Mouse (Mus musculus) skeletal muscle tissue, adult 2 months (tissue): ENCODE measurements around the gene Prpf38b.

Source experiments
- DNase-seq: peaks from one replicate; pipeline ENCODE4 v3.0.0-alpha.2; 2012; ENCODE audit warnings: low read depth, low spot score

Gene Prpf38b

DNA sequence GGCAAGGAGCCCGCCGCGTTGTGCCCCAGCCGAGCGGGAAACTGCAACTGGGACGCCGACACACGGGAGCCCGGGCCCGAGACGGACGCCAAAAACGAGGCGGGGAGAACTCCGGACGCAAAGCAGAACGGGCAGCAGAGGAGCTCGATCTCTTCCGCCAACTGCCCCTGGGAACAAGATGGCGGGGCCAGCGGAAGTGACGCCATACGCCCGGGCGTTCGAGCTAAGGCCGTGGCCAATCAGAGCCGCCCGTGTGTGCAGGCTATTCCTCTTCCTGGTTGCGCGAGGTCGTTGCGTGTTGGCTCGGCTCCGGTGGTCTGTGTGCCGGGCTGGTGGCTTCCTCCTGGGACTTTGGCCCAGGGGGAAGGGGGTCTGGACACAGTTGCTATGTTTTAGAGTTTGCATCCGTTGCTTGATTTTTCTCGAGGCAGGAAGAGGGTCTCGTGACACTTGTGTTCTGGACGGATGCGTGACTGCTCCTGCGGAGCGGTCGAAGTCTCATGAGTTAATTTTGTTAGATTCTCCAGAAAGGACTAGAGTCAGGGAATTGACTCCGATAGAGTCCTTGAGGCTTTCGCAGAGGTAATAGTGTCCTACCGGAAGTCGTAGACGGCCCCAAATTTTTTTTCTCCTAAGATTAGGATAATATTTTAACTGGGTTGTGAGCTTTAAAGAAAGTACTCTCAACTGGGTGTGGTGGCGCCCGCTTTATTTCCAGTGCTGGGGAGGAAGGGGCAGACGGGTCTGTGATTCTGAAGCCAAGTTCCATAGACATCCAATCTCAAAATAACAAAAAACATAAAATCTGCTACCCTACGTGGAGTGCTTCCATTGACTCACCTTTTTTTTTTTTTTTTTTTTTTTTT is at the start of gene Prpf38b:
Gene Prpf38b, minus strand, starts transcription at position 180 of the 866 bp plus-strand sequence.
- DNase-seq = peak; percentile 94

DNA sequence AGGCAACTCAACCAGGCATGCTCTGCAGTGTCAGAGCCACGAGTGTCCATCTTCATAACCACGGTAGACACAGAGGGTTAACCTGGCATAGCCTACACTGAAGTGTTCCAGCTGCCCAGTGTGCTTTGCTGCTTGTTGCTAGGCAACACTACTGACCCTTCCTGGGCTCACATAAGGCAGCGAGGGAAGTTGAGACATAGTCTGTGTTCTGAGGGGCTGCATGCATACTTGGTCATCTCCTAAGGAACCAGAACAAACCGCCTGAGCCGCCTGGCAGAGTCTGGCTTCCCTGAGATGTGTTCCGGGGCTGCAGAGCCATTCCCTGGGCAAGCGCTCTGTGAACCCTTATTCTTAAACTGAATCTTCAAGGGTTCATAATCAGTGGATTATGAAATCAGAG is 49.7 kb upstream of the Prpf38b start:
- no peak for DNase-seq

DNA sequence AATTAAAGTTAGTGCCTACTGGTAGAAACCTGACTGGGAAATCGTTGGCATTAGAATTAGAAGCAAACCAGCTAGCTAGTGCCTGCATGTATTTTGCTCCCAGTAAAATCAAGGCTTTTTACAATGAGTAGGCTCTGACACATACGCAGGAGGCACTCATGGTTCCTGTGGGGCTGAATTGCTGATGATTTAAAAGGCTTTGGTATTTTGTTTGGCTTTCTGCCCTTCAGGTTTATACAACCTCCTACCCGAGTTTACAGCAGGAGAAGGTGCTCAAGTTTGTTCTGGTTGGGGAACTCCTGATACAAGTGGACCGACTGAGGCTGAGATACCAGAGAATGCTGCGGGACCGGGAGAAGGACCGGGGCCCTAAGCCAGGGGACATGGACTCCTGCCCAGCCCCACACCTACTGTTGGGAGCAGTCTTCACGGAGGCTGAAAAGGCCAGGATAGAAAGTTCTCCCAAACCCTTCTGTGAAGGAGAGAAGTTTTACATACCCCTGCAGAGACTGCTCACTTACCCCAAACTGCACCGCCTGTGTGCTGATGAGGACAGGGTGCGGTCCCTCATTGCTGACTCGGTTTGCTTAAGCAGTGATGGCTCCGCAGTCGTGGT is 48.3 kb upstream of the Prpf38b start:
- DNase-seq = no peak

DNA sequence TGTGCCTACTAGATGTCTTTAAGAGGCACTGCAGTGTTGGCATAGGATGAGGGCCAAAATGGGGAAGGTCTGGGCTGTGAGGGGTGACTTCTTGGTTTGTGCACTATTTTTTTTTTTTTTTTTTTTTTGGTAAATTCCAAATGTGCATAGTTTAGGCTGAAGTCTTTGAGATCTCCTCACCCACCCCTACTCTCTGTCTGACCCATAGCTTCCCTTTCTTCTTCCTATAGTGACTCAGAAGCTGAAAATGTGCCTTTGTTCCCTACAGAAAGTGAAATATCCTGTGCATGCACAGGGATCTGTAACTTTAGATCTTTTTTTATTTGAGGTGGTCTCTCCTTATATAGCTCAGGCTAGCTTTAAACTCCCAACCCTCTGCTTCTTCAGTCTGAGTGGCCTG is 46.4 kb upstream of the Prpf38b start:
- DNase-seq = no peak

DNA sequence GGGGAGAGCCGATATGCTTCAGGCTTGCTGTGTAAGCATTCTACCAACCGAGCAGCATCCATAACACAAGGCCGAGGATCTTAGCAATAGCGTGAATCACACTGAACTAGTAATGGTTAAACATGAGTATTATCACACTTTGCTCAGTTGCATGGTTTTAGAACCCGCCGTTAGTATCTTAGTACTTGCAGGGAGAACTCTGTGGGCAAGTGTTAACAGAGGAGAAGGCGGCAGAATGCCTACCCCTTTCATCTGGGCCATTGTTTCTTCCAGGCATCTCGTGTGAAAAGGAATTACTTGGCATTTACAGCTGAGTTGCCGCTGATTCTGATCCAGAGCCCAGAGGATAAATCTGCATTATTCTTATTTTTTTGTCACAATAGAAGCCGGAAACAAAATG is 29.5 kb upstream of the Prpf38b start:
- no peak for DNase-seq

DNA sequence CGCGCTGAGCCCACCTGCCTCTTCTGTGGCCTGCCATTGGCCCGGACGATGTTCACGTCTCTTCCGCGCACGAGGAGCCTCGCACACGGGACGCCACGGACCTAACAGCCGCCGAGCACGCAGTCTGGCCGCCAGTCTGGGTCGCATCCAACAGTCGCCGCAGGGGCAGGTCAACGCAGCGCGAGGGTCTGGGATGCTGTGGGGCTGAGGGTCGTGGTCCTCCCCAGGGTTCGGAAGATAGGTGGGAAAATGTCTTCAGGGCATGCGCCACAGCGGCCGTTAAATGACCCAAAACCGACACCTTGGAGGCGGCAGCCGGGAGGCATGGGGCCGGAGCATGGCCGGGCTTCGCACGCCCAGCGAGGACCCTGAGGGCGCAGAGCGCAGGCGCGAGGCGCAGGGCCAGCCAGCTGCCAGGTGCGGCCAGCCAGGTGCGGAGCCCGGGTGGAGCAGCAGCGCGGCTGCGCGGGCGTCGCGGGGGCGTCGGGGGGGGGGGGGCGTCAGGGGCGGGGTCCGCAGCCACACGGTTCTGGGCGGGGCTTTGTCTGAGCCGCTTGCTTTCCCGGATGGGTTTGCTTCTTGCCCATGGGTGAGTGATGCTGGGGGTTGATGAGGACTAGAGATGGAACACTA is 28.6 kb upstream of the Prpf38b start, which contains the start of gene Gm9857:
Gene Gm9857, minus strand, starts transcription at position 445 of the 633 bp plus-strand sequence.
- DNase-seq = no peak

DNA sequence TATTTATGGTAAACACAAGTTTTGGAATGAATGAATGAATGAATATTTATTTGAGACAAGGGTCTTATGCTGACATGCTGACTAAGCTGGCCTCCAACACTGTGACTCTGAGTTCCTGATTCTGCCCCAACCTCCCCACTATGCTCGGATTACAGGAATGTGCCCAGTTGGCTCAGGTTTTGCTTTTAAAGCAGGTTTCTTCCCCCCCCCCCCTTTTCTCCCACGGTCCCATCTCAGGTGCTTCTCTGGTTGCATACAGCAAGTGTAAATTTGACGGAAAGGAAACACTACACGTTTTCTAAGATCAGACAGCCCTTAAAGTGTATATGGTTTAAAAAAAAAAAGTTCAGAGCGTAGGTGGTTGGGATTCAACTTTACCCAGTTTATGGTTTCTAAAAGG is 28.0 kb upstream of the Prpf38b start, which contains the start of gene Henmt1:
Gene Henmt1, plus strand, starts transcription at position 301 of the 400 bp plus-strand sequence.
- DNase-seq = no peak

DNA sequence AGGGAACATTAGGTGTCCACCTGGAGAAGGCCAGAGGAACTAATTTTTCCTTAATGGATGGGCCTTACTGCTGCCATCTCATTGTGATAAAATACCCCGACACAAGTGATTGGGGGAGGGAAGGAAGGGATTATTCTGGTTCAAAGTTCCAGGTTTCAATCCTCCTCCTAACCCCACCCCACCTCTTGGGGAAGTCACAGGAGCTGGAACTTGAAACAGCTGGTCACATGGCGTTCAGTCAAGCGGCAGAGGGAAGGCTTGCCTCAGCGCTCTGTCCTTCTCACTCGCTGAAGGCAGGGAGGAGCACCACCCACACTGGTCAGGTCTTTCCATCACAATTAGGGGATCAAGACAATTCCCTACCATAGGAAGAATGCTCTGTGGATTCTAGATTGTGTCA is 27.2 kb upstream of the Prpf38b start:
- DNase-seq = no peak

DNA sequence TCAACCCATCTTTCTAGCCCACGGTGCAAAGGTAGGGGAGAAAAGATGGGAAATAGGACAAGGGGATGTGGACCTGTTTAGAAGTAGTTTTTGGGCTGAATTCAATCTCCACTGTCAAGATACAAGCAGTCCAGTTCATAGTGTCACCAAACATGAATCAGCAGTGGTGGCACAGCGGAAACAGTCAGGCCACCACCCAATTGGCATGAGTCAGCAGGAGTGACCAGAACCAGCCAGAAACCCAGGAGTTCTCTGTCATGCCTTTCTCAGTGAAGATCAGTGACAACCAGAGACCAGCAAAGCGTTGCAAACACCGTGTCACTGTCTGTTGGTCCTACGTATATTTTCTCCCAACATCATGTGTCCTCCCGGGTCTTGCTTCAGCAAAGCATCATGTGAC is 22.0 kb upstream of the Prpf38b start:
- DNase-seq = no peak

DNA sequence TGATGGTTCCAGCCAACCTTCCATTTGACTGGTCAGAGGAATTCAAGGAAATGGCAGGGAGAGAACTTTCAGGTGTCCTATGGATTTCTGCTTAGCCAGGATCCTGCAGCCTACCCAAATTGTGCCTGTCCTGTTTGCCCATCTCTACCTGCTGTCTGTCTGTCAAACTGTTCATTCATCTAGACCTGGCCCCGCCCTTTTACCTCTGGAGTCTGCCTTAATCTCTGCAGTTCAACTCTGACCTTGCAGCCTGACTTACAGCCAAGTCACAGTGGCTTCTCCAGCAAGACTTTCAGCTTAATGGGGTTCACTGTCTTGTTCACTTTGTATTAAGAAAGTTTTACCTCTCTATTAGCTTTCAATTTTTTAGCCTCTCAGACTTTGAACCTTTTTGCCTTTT is 14.8 kb upstream of the Prpf38b start:
- DNase-seq = no peak

DNA sequence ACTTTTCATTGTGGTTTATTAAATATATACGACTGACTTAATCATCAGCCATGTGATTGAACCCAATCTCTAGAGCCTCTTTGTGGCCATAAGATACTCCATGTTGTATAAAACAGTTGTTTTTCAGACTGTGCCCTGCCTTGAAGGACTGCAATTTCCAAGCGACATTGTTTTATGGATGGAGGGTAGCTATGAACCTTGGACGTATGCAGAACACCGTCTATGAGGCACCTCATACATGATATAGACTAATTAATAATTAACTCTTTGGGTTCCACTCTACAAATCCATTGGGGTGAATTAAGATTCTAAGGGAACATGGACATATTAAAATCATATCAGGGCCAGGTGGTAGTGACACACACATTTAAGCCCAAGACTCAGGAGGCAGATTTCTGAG is 14.2 kb upstream of the Prpf38b start:
- DNase-seq = no peak

DNA sequence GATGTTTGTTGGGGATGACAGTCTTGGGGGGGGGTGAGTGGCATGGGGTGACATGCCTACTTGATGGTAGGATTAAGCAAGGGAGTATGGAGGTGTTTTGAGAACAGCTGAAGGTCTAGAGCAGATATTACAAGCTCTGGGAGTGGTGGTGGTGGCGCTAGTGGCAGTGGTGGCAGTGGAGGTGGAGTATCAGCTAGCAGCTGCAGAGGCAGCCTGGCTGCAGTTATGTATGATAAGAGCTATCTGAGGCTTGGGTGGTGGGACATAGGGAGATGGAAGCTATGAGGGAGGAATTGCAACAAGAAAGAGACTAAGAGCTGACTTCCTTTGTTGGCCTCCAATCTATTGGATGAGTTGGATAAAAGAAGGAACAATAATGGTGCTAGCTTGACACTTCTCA is 10.3 kb upstream of the Prpf38b start:
- DNase-seq = no peak

DNA sequence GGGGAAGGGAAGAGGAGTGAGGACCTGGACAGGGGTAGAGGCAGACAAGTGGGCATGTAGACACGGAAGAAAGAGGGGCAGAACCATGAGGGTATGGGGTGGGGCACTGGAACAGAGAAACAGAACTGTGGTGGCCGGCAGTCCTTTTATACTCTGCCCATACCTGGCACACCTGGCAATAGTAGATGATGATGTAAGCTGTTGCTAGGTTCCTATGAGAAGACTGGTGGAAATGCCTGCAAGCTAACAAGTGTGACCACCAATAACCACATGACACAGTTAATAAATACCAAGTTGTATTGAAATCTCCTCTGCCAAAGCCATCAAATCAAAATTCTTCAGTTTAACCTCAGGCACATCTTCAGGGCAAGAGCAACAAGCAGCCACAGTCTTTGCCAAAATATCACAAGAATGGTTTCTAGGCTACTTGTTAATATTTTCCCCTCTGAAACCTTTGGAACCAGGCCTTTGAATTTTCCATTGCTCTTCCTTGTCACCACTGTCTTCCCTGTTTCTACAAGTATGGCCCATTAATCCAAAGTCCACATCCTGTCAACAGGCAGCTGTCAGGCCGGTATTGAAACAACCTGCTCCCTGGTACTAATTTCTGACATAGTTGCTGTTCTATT is 9.0 kb upstream of the Prpf38b start:
- DNase-seq = no peak

DNA sequence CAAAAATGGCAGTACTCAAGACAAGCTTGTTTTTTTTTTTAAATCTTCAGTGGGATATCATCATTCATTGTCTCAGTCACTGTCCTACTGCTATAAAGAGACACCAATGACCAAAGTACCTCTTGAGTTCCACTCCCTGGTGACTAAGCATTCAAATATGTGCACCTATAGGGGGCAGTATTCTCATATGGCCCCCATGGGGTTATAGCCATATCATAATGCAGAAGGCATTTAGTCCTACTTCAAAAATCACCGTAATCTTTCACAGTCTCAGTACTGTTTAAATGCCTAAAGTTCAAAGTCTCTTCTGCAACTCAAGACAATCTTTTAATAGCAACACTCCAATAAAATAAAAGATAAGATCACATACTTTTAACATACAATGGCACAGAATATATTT is 7.3 kb upstream of the Prpf38b start:
- no peak for DNase-seq

DNA sequence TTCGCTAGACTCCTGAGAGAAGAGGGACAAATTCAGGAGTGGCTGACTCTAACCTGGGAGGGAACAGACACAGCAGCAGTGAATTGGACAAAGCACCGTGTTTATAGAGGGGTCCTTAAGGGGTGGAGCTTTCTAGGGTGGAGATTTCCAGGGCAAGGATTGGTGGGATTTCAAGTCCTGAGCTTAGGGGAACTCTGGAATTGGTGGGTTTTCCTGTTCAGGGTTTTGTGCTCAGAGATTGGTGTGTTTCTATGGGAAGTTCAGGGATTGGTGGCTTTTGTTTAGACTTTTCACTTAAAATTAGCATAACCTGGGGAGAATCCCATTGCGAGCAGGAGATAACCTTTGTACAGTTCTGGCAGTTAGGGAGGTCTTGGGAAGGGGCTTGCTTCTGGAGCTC is 6.5 kb upstream of the Prpf38b start:
- no peak for DNase-seq

DNA sequence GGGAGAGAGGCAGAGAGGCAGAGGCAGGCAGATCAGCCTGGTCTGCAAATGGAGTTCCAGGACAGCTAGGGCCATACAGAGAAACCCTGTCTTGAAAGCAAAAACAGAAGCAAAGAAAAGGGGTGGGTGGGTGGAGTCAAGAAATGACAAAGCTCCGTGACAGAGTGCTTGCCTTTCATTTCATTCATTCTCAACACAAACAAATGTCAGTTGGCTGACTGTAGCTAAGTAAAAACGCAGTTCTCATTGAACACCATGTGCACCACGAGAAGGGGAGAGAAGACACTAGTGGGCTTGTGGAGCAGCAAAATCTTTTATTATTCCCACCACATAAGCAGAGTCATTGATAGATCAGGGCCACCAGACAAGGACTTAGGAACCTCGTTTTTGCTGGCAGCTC is 5.3 kb upstream of the Prpf38b start:
- no peak for DNase-seq

DNA sequence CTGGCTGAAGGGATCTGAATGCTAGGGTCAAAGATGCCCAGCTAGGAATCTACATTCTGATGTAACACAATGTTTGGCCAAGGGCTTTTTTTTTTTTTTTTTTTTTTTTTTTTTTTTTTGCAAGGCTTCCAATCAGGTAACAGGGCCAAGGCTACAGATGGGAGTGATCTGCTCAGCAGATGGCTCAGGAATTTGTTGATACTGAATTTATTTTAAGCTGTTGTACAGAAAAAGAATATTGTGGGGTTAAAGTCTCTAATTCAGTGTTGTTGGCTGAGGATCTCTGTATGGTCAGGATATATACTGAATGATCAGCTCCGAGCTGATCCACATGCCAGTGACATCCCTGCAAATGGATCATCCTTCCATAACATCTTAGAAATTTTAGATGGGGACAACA is 4.5 kb upstream of the Prpf38b start:
- no peak for DNase-seq

DNA sequence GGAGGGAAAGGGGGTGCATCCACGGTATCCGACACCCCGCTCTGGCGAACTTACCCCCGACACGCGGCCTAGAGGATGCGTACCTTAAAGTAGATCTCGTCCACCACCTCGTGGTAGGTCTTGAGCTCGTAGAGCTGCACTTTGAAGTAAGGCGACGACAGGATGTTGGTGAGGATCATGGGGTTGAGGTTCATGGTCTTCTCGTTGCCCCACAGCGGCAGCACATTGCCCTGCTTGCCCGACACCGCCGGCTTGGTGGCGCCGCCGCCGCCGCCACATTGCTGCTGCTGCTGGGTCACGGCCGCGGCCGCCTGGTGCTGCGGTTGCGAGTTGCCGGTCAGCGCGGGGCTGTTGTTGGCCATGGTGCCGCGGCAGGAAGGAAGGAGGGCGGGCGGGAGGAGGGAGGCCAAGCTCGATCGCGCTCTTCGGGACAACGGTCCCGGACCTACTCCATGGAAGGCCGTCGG is 413 bp downstream of the Prpf38b start:
- peak; percentile 58 for DNase-seq

DNA sequence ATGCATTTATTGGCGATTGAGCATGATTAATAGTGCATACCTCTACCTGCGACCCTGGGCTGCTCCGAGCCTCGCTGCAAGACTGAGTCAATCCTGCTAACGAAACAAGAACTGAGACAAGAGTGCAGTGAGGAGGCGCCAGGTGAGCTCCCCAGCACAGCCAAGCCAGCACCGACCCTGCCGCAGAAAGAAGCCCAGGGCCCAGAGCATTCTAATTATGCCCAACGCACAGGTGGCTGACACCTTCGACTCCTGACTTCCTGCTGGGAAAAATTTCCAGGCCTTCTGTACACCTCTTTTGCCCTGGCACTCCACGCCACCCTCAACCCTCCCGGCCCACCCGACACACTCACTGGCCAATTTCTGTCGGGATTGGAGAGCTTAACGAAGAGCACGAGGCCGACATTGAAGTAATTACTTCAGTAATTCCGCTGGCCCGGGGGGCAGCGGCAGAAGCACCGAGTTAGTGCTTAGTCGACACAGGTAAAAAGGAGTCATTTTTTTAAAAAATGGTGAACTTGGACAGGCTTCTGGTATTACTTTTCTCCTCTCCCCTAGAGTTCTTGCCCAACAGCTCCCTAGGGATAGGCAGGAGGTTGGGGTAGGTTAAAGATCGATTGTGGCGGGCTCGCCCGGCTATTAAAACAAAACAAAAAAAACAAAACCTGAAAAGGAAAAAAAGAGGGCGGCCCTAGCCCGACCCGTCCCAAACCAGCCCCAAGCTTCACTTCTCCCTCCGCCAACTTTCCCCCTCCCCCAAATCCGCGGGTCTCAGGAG is 1.0 kb downstream of the Prpf38b start:
- DNase-seq = no peak

DNA sequence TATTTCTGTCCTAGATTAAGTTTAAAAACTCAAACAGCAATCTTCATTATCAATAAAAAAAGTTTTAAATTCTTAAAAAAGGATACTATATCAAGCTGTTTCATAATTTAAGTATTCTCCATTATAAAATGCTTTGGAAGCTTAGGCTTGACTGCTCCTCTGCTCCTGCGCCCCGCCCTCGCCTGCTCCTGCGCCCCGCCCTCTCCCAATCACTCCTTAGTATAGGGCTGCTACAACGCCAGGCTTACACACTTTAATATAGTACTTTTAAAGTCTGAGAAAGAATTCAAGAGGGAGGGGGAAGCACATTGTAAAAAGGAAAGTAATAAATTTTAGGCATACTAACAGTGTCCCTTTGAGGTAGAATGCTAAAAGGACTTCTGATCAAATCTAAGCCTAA is 8.6 kb downstream of the Prpf38b start:
- no peak for DNase-seq

DNA sequence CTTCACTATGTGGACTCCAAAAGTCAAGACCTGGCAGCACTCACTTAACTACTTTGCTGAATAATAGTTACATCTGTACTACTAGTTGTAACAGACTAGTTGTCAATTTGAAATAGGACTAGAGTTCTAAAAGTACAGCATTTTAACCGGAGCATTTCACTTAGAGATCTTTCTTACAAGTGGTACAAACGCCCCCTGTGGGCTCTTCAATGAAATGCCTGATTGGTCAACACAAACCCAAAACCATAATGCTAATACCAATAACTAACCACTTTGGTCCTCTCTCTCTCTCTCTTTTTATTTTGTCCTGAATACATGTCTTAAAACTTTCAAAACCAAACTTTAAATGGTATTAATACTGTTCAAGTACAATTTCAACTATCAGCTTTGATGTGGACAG is 9.5 kb downstream of the Prpf38b start:
- no peak for DNase-seq
